Mouse (Mus musculus): ENCODE data around the gene Grcc10. TPM values are rescaled to one million over a fixed set of nuclear protein-coding genes. Genes with fewer than 3 reads are reported as not detected.

The Grcc10 gene
- total RNA-seq, 2 experiments from 2014 or later = 315 to 349 TPM

Small RNA genes within 50 kb of the gene (microRNA-seq; reads per million reads assigned to microRNA genes)
- gene Mir141 (0 to 1.2 reads per million in 2 experiments), gene Mir200c (12.4 to 15.8 reads per million in 2 experiments)

Other genes with a start within 250 kb of the Grcc10 start
- gene C1rl, start 248.3 kb downstream of the Grcc10 start, total RNA-seq (2021) = under 1 TPM; 0.11 to 0.32 TPM
- 1 to 10 TPM; 1.1 TPM for gene C1ra, start 229.0 kb downstream of the Grcc10 start, total RNA-seq (2021)
- 1 to 10 TPM; 1.4 to 1.5 TPM for gene C1s1, start 199.0 kb downstream of the Grcc10 start, total RNA-seq (2021)
- under 1 TPM in 1 of 2 experiments, not detected in 1; 0.28 TPM for gene C1rb, start 171.1 kb downstream of the Grcc10 start, total RNA-seq (2021)
- gene C1s2, start 105.3 kb downstream of the Grcc10 start, total RNA-seq (2021) = under 1 TPM; 0.14 to 0.16 TPM
- 10 to 100 TPM; 22.4 to 31.2 TPM for gene Lpcat3, start 78.3 kb downstream of the Grcc10 start, total RNA-seq (2021)
- gene Emg1, start 29.2 kb downstream of the Grcc10 start, total RNA-seq (2021) = 10 to 100 TPM; 42.9 to 48.8 TPM
- gene Phb2, start 29.0 kb downstream of the Grcc10 start, total RNA-seq (2021) = 100 to 1,000 TPM; 112 to 120 TPM
- 1 to 10 TPM; 3.1 to 4.5 TPM for gene Ptpn6, start 2.7 kb downstream of the Grcc10 start, total RNA-seq (2021)
- gene Gm45234, start 14.6 kb upstream of the Grcc10 start, total RNA-seq (2021) = not detected
- gene Atn1, start 15.2 kb upstream of the Grcc10 start, total RNA-seq (2021) = 100 to 1,000 TPM; 154 to 162 TPM
- gene Eno2, start 28.3 kb upstream of the Grcc10 start, total RNA-seq (2021) = 1,000 to 10,000 TPM in 1 of 2 experiments, 100 to 1,000 TPM in 1; 999 to 1,002 TPM
- gene Lrrc23, start 38.4 kb upstream of the Grcc10 start, total RNA-seq (2021) = 1 to 10 TPM; 1.5 to 1.9 TPM
- 1 to 10 TPM; 4.4 to 5.2 TPM for gene Spsb2, start 67.3 kb upstream of the Grcc10 start, total RNA-seq (2021)
- gene Tpi1, start 72.9 kb upstream of the Grcc10 start, total RNA-seq (2021) = 100 to 1,000 TPM; 739 to 808 TPM
- gene Usp5, start 88.1 kb upstream of the Grcc10 start, total RNA-seq (2021) = 100 to 1,000 TPM; 176 to 177 TPM
- 1 to 10 TPM in 1 of 2 experiments, under 1 TPM in 1; 0.50 to 1.1 TPM for gene Cdca3, start 88.2 kb upstream of the Grcc10 start, total RNA-seq (2021)
- under 1 TPM in 1 of 2 experiments, not detected in 1; 0.18 TPM for gene Gnb3, start 98.9 kb upstream of the Grcc10 start, total RNA-seq (2021)
- gene P3h3, start 116.4 kb upstream of the Grcc10 start, total RNA-seq (2021) = 10 to 100 TPM; 21.9 to 25.7 TPM
- gene Gpr162, start 122.6 kb upstream of the Grcc10 start, total RNA-seq (2021) = 100 to 1,000 TPM; 207 to 229 TPM
- gene Cd4, start 146.8 kb upstream of the Grcc10 start, total RNA-seq (2021) = 1 to 10 TPM; 2.8 to 8.7 TPM
- 1 to 10 TPM; 2.9 to 3.6 TPM for gene Lag3, start 170.3 kb upstream of the Grcc10 start, total RNA-seq (2021)
- 1,000 to 10,000 TPM in 1 of 2 experiments, 100 to 1,000 TPM in 1; 954 to 1,041 TPM for gene Ptms, start 178.7 kb upstream of the Grcc10 start, total RNA-seq (2021)
- gene Mlf2, start 190.0 kb upstream of the Grcc10 start, total RNA-seq (2021) = 100 to 1,000 TPM; 648 to 675 TPM
- 100 to 1,000 TPM; 149 to 163 TPM for gene Cops7a, start 224.2 kb upstream of the Grcc10 start, total RNA-seq (2021)

Measured in left cerebral cortex, postnatal 25 days (tissue).